ENCODE assay signal across 24 mouse cellular contexts in genomic region chr9:28587253-28587652, GRCm38 (mm10).
DNase-seq lines count a peak whose midpoint lies in the region; ATAC-seq lines count a peak whose summit lies in the region.
"Had no signal": no experiment of that assay in that cellular context is flagged by ENCODE, and none has a peak within 500 bp of the region (broad histone marks: within the 10 kb centered on the region; RNA-seq: fewer than 3 reads in every experiment).

No protein-coding gene starts in this region.

- no peak overlapping the region for H3K27ac ChIP-seq in forebrain, embryonic 12.5 days
- H3K27ac ChIP-seq in forebrain, embryonic 10.5 days, result no peak overlapping the region
- H3K27ac ChIP-seq in forebrain, embryonic 16.5 days (ENCODE audit: low read length), result peak overlapping the region; percentile 26; the same call in 1 of the 2 replicates
- H3K27ac ChIP-seq in forebrain, embryonic 11.5 days (ENCODE audit: low read depth, low read length), result no peak overlapping the region
- H3K27ac ChIP-seq: heart, embryonic 15.5 days; hindbrain, embryonic 10.5 days; hindbrain, embryonic 14.5 days had no signal

- ATAC-seq in forebrain, embryonic 12.5 days (ENCODE audit: low FRiP score), result 0 out of 2 replicates have a peak, but pooled peaks have one; percentile 23
- ATAC-seq in forebrain, embryonic 16.5 days, result no peak
- no peak for ATAC-seq in forebrain, embryonic 11.5 days (replicated peaks; ENCODE audit: low FRiP score)
- ATAC-seq: intestine, postnatal 0 days; Patski had no signal

- peaks cover 10% of the 10 kb centered on the region for H3K4me1 ChIP-seq in forebrain, embryonic 12.5 days
- H3K4me1 ChIP-seq in forebrain, embryonic 10.5 days, result peaks cover 9% of the 10 kb centered on the region
- 0 out of 2 replicates have a peak, but pooled peaks cover 2% of the 10 kb centered on the region for H3K4me1 ChIP-seq in forebrain, embryonic 16.5 days (replicated peaks; ENCODE audit: control insufficient read depth, insufficient read depth, low read length)
- H3K4me1 ChIP-seq in forebrain, embryonic 11.5 days (replicated peaks; ENCODE audit: control insufficient read depth, insufficient read depth, low read length), result no peaks in the 10 kb centered on the region; the same call in 1 of the 2 replicates
- H3K4me1 ChIP-seq: heart, embryonic 12.5 days; heart, embryonic 15.5 days had no signal

- no peaks in the 10 kb centered on the region for H3K9me3 ChIP-seq in forebrain, embryonic 12.5 days
- H3K9me3 ChIP-seq in forebrain, embryonic 10.5 days, result no peaks in the 10 kb centered on the region
- no peaks in the 10 kb centered on the region for H3K9me3 ChIP-seq in forebrain, embryonic 16.5 days (ENCODE audit: control insufficient read depth, low read length)
- H3K9me3 ChIP-seq in forebrain, embryonic 11.5 days (ENCODE audit: control insufficient read depth, low read length), result no peaks in the 10 kb centered on the region
- H3K9me3 ChIP-seq: G1E; heart, embryonic 12.5 days; heart, embryonic 15.5 days; hindbrain, embryonic 10.5 days had no signal

- H3K36me3 ChIP-seq in forebrain, embryonic 12.5 days (replicated peaks), result no peaks in the 10 kb centered on the region
- H3K36me3 ChIP-seq in forebrain, embryonic 10.5 days (replicated peaks), result no peaks in the 10 kb centered on the region
- H3K36me3 ChIP-seq in forebrain, embryonic 16.5 days (ENCODE audit: control insufficient read depth, insufficient read depth), result no peaks in the 10 kb centered on the region
- H3K36me3 ChIP-seq in forebrain, embryonic 11.5 days (ENCODE audit: control insufficient read depth, insufficient read depth, low read length), result no peaks in the 10 kb centered on the region
- H3K36me3 ChIP-seq: G1E; heart, embryonic 12.5 days; heart, embryonic 15.5 days; hindbrain, embryonic 10.5 days had no signal

- DNase-seq in cerebellum, adult 9-11 months, result peak; percentile 52
- no peak for DNase-seq in cerebellum, adult 9-10 months
- no peak for DNase-seq in forebrain, embryonic 10.5 days (ENCODE audit: extremely low spot score, low spot score)
- DNase-seq in forebrain, embryonic 11.5 days (ENCODE audit: low spot score), result no peak
- peak; percentile 59 for DNase-seq in brain, adult 2 months (ENCODE audit: low read depth, low spot score)
- DNase-seq: adrenal gland, postnatal 10 days; adrenal gland, postnatal 36 days; B cell, adult 2 months; cerebellum, adult 11-12 months; gastrocnemius, postnatal 25 days; heart, adult 18-20 months; heart, postnatal 10 days; heart, postnatal 36 days; kidney, adult 2 months had no signal

- no peaks in the 10 kb centered on the region for H3K27me3 ChIP-seq in forebrain, embryonic 12.5 days
- H3K27me3 ChIP-seq in forebrain, embryonic 10.5 days (ENCODE audit: poor library complexity, severe bottlenecking), result no peaks in the 10 kb centered on the region
- no peaks in the 10 kb centered on the region for H3K27me3 ChIP-seq in forebrain, embryonic 16.5 days (replicated peaks; ENCODE audit: control insufficient read depth, insufficient read depth, low read length)
- H3K27me3 ChIP-seq in forebrain, embryonic 11.5 days (ENCODE audit: control insufficient read depth, insufficient read depth, low read length), result no peaks in the 10 kb centered on the region
- H3K27me3 ChIP-seq: CH12.LX; heart, embryonic 12.5 days; heart, embryonic 15.5 days; Patski had no signal

- 75% methylated on average over 3 of the region's 3 CpGs for WGBS in forebrain, embryonic 12.5 days
- WGBS in forebrain, embryonic 10.5 days, result 88% methylated on average over 3 of the region's 3 CpGs
- 66% methylated on average over 3 of the region's 3 CpGs for WGBS in forebrain, embryonic 16.5 days
- WGBS in forebrain, embryonic 11.5 days, result 83% methylated on average over 3 of the region's 3 CpGs

- no peak overlapping the region for H3K9ac ChIP-seq in forebrain, embryonic 12.5 days
- no peak overlapping the region for H3K9ac ChIP-seq in forebrain, embryonic 16.5 days (replicated peaks; ENCODE audit: low read depth, low read length)
- no peak overlapping the region for H3K9ac ChIP-seq in forebrain, embryonic 11.5 days (ENCODE audit: low read length)
- H3K9ac ChIP-seq: heart, embryonic 12.5 days; heart, embryonic 15.5 days; hindbrain, embryonic 14.5 days had no signal

- H3K4me2 ChIP-seq in forebrain, embryonic 12.5 days, result no peak overlapping the region
- H3K4me2 ChIP-seq in forebrain, embryonic 16.5 days (ENCODE audit: low read length), result no peak overlapping the region
- H3K4me2 ChIP-seq in forebrain, embryonic 11.5 days (ENCODE audit: low read depth, low read length, severe bottlenecking), result no peak overlapping the region
- H3K4me2 ChIP-seq: heart, embryonic 12.5 days; heart, embryonic 15.5 days; hindbrain, embryonic 14.5 days had no signal

- no peak overlapping the region for H3K4me3 ChIP-seq in forebrain, embryonic 12.5 days (replicated peaks)
- no peak overlapping the region for H3K4me3 ChIP-seq in forebrain, embryonic 10.5 days
- no peak overlapping the region for H3K4me3 ChIP-seq in forebrain, embryonic 16.5 days (replicated peaks; ENCODE audit: low read length)
- no peak overlapping the region for H3K4me3 ChIP-seq in forebrain, embryonic 11.5 days (ENCODE audit: low read depth, low read length)
- H3K4me3 ChIP-seq: heart, embryonic 12.5 days; heart, embryonic 15.5 days; hindbrain, embryonic 10.5 days had no signal

Comparison
In these comparisons a context has a peak if more than half of its experiments do, and no peak if none do; other contexts are left out.
1. DNase-seq: peak in cerebellum, adult 9-11 months (single experiment) and brain, adult 2 months (single experiment); none in cerebellum, adult 9-10 months (single experiment), forebrain, embryonic 10.5 days (single experiment) and forebrain, embryonic 11.5 days (single experiment).